Mouse (Mus musculus) liver, embryonic 11.5 days (tissue): ENCODE results near the gene Fcrla. TPM values are rescaled to one million over a fixed set of nuclear protein-coding genes. Genes with fewer than 3 reads are reported as not detected.

Experiments
- ATAC-seq: fragments of 200-750 bp; cut with Nextera tagmentation; replicated peaks from 2 replicates; pipeline ENCODE4 v1.8.0; 2017; ENCODE audit warnings: moderate number of reproducible peaks, mild to moderate bottlenecking, moderate TSS enrichment, moderate library complexity; ENCODE audit not compliant: low FRiP score
- DNase-seq: peaks from one replicate; pipeline ENCODE4 v3.0.0-alpha.2; 2017; ENCODE audit warnings: low spot score
- H3K27ac ChIP-seq: fragments of 300-500 bp; sonication (generic); 2 replicates; pipeline ENCODE4 v1.5.1; 2014; ENCODE audit warnings: mild to moderate bottlenecking, low read depth, low read length, control low read depth
- H3K27me3 ChIP-seq: fragments of 300-500 bp; sonication (generic); replicated peaks from 2 replicates; pipeline ENCODE4 v1.6.1; 2014; ENCODE audit warnings: low read length, mixed read lengths; ENCODE audit not compliant: control insufficient read depth, insufficient read depth
- H3K36me3 ChIP-seq: fragments of 300-500 bp; sonication (generic); 2 replicates; pipeline ENCODE4 v1.6.1; 2014; ENCODE audit warnings: mild to moderate bottlenecking, low read length, moderate library complexity, mixed read lengths; ENCODE audit not compliant: control insufficient read depth, insufficient read depth
- H3K4me1 ChIP-seq: fragments of 300-500 bp; sonication (generic); replicated peaks from 2 replicates; pipeline ENCODE4 v1.6.1; 2014; ENCODE audit warnings: low read length, mixed read lengths; ENCODE audit not compliant: control insufficient read depth, insufficient read depth
- H3K4me2 ChIP-seq: fragments of 300-500 bp; sonication (generic); 2 replicates; pipeline ENCODE4 v1.6.1; 2014; ENCODE audit warnings: mild to moderate bottlenecking, control low read depth, moderate library complexity
- H3K4me3 ChIP-seq: fragments of 300-500 bp; sonication (generic); 2 replicates; pipeline ENCODE4 v1.5.1; 2014; ENCODE audit warnings: low read depth, low read length, control low read depth
- H3K9ac ChIP-seq: fragments of 300-500 bp; sonication (generic); 2 replicates; pipeline ENCODE4 v1.6.1; 2014; ENCODE audit warnings: low read depth, low read length, control low read depth
- H3K9me3 ChIP-seq: fragments of 300-500 bp; sonication (generic); 2 replicates; pipeline ENCODE4 v1.6.1; 2016; ENCODE audit warnings: low read length, inconsistent platforms, mixed read lengths; ENCODE audit not compliant: control insufficient read depth
- WGBS: fragments of 180-500 bp; shearing (Covaris S2); extraction: QIAGEN DNeasy Blood & Tissue Kit; methylation state at CpG from one replicate; pipeline ENCODE4 v1.1.7; 2014; 5-methylcytosine and 5-hydroxymethylcytosine counted together
- polyA plus RNA-seq: library from polyadenylated mRNA; unstranded; fragments of >200 nt; fragmentation: Nextera tagmentation; extraction: Ambion mirVana; gene quantifications from 2 replicates; pipeline ENCODE4 v1.2.1, GENCODE M21; 2014

The Fcrla gene
- polyA plus RNA-seq, 1 experiment from 2014 or later = 0.45 TPM

- WGBS = 88% methylated on average over 6 of the region's 6 CpGs
- Histone ChIP-seq H3K9ac (no peak overlapping the region), H3K9me3 (no peaks in the 10 kb centered on the region), H3K4me1 (peaks cover 3% of the 10 kb centered on the region), H3K27ac (no peak overlapping the region), H3K27me3 (no peaks in the 10 kb centered on the region), H3K4me3 (no peak overlapping the region), H3K4me2 (no peak overlapping the region), H3K36me3 (peaks cover 7% of the 10 kb centered on the region)
- ATAC-seq (no peak), DNase-seq (no peak)
Measured at GRCm38 (mm10) chr1:170871402-170871801, 56.0 kb downstream of the Fcrla start.

- DNase-seq (no peak), ATAC-seq (peak; percentile 7)
- Histone ChIP-seq H3K9ac (peak overlapping the region; percentile 67), H3K4me2 (peak overlapping the region; percentile 77), H3K4me3 (peak overlapping the region; percentile 92), H3K4me1 (peaks cover 11% of the 10 kb centered on the region), H3K36me3 (peaks cover 5% of the 10 kb centered on the region), H3K9me3 (no peaks in the 10 kb centered on the region), H3K27me3 (no peaks in the 10 kb centered on the region), H3K27ac (no peak overlapping the region)
- 12% methylated on average over 14 of the region's 14 CpGs for WGBS
Measured at GRCm38 (mm10) chr1:170868905-170869283, 58.5 kb downstream of the Fcrla start.

GRCm38 (mm10) chr1:170868107-170868904 lies 59.1 kb downstream of the Fcrla start:
- peak; percentile 72 for ATAC-seq
- H3K36me3 ChIP-seq = 0 out of 2 replicates have a peak, but pooled peaks cover 4% of the 10 kb centered on the region
- WGBS = under 1% methylated on average over 33 of the region's 33 CpGs

DNA sequence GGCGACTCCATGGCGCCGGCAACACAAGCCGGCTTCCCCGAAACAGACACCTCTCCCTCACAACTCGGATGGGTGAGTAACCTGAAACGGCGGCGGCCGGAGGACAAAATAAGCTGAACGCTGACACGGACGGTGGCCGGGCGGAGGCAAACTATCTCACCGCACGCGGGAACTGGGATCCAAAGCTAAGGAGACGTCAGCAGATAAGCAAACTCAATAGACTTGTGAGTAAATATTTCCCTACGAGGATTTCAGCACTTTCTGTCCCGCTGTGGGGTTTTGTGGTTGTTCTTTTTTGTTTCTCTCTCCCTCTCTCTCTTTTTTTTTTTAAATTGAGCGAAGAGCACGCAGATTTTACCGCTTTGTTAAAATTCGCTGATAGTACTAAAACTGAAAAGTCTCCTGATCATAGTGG lies 59.7 kb downstream of the Fcrla start, which contains the start of gene Atf6:
Gene Atf6, minus strand, starts transcription at position 81 of the 415 bp plus-strand sequence.
- DNase-seq (peak; percentile 97), ATAC-seq (peak; percentile 75)
- Histone ChIP-seq H3K9ac (peak within 1 kb of the TSS; percentile 90), H3K9me3 (no peaks in the 10 kb centered on the region), H3K27me3 (no peaks in the 10 kb centered on the region), H3K4me3 (peak within 1 kb of the TSS; percentile 92), H3K36me3 (0 out of 2 replicates have a peak, but pooled peaks cover 2% of the 10 kb centered on the region), H3K27ac (peak within 1 kb of the TSS; percentile 82), H3K4me2 (peak within 1 kb of the TSS; percentile 77), H3K4me1 (peaks cover 23% of the 10 kb centered on the region)
- WGBS = under 1% methylated on average over 25 of the region's 25 CpGs

More at GRCm38 (mm10) chr1:170868107-170868904, 59.1 kb downstream of the Fcrla start:
- Histone ChIP-seq H3K27ac (peak overlapping the region; percentile 82), H3K4me3 (peak overlapping the region; percentile 92), H3K4me2 (peak overlapping the region; percentile 77), H3K4me1 (peaks cover 17% of the 10 kb centered on the region), H3K27me3 (no peaks in the 10 kb centered on the region), H3K9me3 (no peaks in the 10 kb centered on the region), H3K9ac (peak overlapping the region; percentile 90)
- peak; percentile 73 for DNase-seq

Other genes starting within 250 kb of the Fcrla start
- 11.5 and 12.4 TPM in 2 replicates for gene Atf6, start 59.8 kb downstream of the Fcrla start, polyA plus RNA-seq
- 0.62 TPM in 1 of 2 replicates, not detected in the other for gene Gm26620, start 42.5 kb downstream of the Fcrla start, polyA plus RNA-seq
- gene Dusp12, start 42.0 kb downstream of the Fcrla start, polyA plus RNA-seq = 34.8 and 36.7 TPM in 2 replicates
- 0.14 TPM in 1 of 2 replicates, not detected in the other for gene Fcrlb, start 14.6 kb downstream of the Fcrla start, polyA plus RNA-seq
- 1.8 and 2.0 TPM in 2 replicates for gene Fcgr2b, start 49.0 kb upstream of the Fcrla start, polyA plus RNA-seq
- 1.5 and 2.4 TPM in 2 replicates for gene Fcgr4, start 91.3 kb upstream of the Fcrla start, polyA plus RNA-seq
- 28.7 and 29.8 TPM in 2 replicates for gene Fcgr3, start 137.4 kb upstream of the Fcrla start, polyA plus RNA-seq
- 1.4 and 2.2 TPM in 2 replicates for gene Cfap126, start 186.3 kb upstream of the Fcrla start, polyA plus RNA-seq
- gene Sdhc, start 223.0 kb upstream of the Fcrla start, polyA plus RNA-seq = 261 and 281 TPM in 2 replicates
- gene Mpz, start 223.1 kb upstream of the Fcrla start, polyA plus RNA-seq = 0.14 TPM in 1 of 2 replicates, not detected in the other